Mouse (Mus musculus) brown adipose tissue, adult 24 weeks (tissue): Measurements from ENCODE around the gene Olfr137. TPM values are rescaled to one million over a fixed set of nuclear protein-coding genes. Genes with fewer than 3 reads are reported as not detected.

Source experiments
- H3K27ac ChIP-seq: fragments of 200-500 bp; replicated peaks from 2 replicates; pipeline ENCODE4 v1.5.1; 2012; ENCODE audit warnings: low read depth, mild to moderate bottlenecking, low read length
- H3K4me1 ChIP-seq: fragments of 200-500 bp; 2 replicates; pipeline ENCODE4 v1.6.1; 2012; ENCODE audit warnings: low read length, mixed read lengths; ENCODE audit not compliant: control insufficient read depth, insufficient read depth, insufficient read length
- H3K4me3 ChIP-seq: fragments of 200-500 bp; 2 replicates; pipeline ENCODE4 v1.5.1; 2012; ENCODE audit warnings: low read depth, mild to moderate bottlenecking, low read length, moderate library complexity; ENCODE audit not compliant: insufficient read depth
- polyA plus RNA-seq: library from polyadenylated mRNA; stranded (reverse); fragments of >200 nt; gene quantifications from 2 replicates; pipeline ENCODE4 v1.2.4, GENCODE M21; 2012; ENCODE audit not compliant: missing spikeins, insufficient read depth, insufficient read length

Olfr137 gene
- polyA plus RNA-seq = not detected in 2 replicates

GRCm38 (mm10) chr17:38307470-38307869 is at the start of gene Olfr137:
TSS of gene Olfr137 (minus strand) at chr17:38307570.
- Histone ChIP-seq H3K4me3 (no peak within 1 kb of the TSS), H3K27ac (no peak within 1 kb of the TSS), H3K4me1 (no peaks in the 10 kb centered on the region)

- H3K4me3 ChIP-seq = no peak within 1 kb of the TSS
- H3K4me1 ChIP-seq = no peaks in the 10 kb centered on the region
- no peak within 1 kb of the TSS for H3K27ac ChIP-seq
Observed at GRCm38 (mm10) chr17:38329531-38329930, 22.2 kb upstream of the Olfr137 start, which contains the start of gene Olfr136. TSS of gene Olfr136 (plus strand) at chr17:38329831.

- no peaks in the 10 kb centered on the region for H3K4me1 ChIP-seq
- no peak within 1 kb of the TSS for H3K27ac ChIP-seq
- no peak within 1 kb of the TSS for H3K4me3 ChIP-seq
Observed at GRCm38 (mm10) chr17:38260735-38261134, 46.6 kb downstream of the Olfr137 start, which contains the start of gene Olfr138. TSS of gene Olfr138 (plus strand) at chr17:38261035.

Other genes with a start within 250 kb of the Olfr137 start
- not detected in 2 replicates for gene Olfr129, start 247.5 kb downstream of the Olfr137 start, polyA plus RNA-seq
- not detected in 2 replicates for gene Olfr130, start 243.6 kb downstream of the Olfr137 start, polyA plus RNA-seq
- gene Olfr131, start 218.9 kb downstream of the Olfr137 start, polyA plus RNA-seq = not detected in 2 replicates
- not detected in 2 replicates for gene Olfr132, start 173.0 kb downstream of the Olfr137 start, polyA plus RNA-seq
- not detected in 2 replicates for gene Olfr133, start 162.3 kb downstream of the Olfr137 start, polyA plus RNA-seq
- not detected in 2 replicates for gene Olfr134, start 136.2 kb downstream of the Olfr137 start, polyA plus RNA-seq
- gene Olfr135, start 103.2 kb downstream of the Olfr137 start, polyA plus RNA-seq = not detected in 2 replicates
- not detected in 2 replicates for gene Olfr138, start 46.5 kb downstream of the Olfr137 start, polyA plus RNA-seq
- gene Olfr136, start 22.3 kb upstream of the Olfr137 start, polyA plus RNA-seq = not detected in 2 replicates
- not detected in 2 replicates for gene Esp36, start 112.6 kb upstream of the Olfr137 start, polyA plus RNA-seq
- not detected in 2 replicates for gene Esp34, start 246.6 kb upstream of the Olfr137 start, polyA plus RNA-seq